ENCODE assay signal across 9 mouse cellular contexts in genomic region chr7:120826408-120826807, GRCm38 (mm10). TPM values are rescaled to one million over a fixed set of nuclear protein-coding genes. Genes with fewer than 3 reads are reported as not detected.
A peak's percentile ranks its signal among the peaks of the same experiment; 100 is the strongest.
DNase-seq lines count a peak whose midpoint lies in the region; ATAC-seq and TF ChIP-seq lines count a peak whose summit lies in the region.
"Had no signal": no experiment of that assay in that cellular context is flagged by ENCODE, and none has a peak within 500 bp of the region (broad histone marks: within the 10 kb centered on the region; RNA-seq: fewer than 3 reads in every experiment).

No protein-coding gene starts in this region.

- H3K4me1 ChIP-seq in intestine, embryonic 14.5 days (replicated peaks; ENCODE audit: control insufficient read depth, insufficient read depth, low read length): peaks cover 4% of the 10 kb centered on the region; the same call in 1 of the 2 replicates

- H3ac ChIP-seq in C2C12 (ENCODE audit: control insufficient read depth, insufficient read length, low read depth): no peak overlapping the region

- peaks cover 9% of the 10 kb centered on the region for H3K27me3 ChIP-seq in C2C12 (ENCODE audit: control insufficient read depth, insufficient read depth, insufficient read length)
- H3K27me3 ChIP-seq in intestine, embryonic 14.5 days (replicated peaks; ENCODE audit: control insufficient read depth, insufficient read depth, low read length): no peaks in the 10 kb centered on the region

- no peak for ATAC-seq in intestine, embryonic 14.5 days (replicated peaks; ENCODE audit: low FRiP score, low TSS enrichment, low read depth)

- peak; percentile 37 for DNase-seq in kidney, adult 9 months
- DNase-seq in kidney, adult 11 months: no peak
- DNase-seq in MN1 (ENCODE audit: low spot score): peak; percentile 58
- DNase-seq in intestine, embryonic 14.5 days (ENCODE audit: low spot score): peak; percentile 73
- DNase-seq in mesoderm, embryonic 11.5 days (ENCODE audit: low read depth, low spot score): peak; percentile 55
- DNase-seq in yolk sac, embryonic 10.5 days (ENCODE audit: low spot score): no peak

- H3K4me2 ChIP-seq in intestine, embryonic 14.5 days (ENCODE audit: low read length): no peak overlapping the region

- WGBS in intestine, embryonic 14.5 days: 13% methylated on average over 3 of the region's 3 CpGs

- no peaks in the 10 kb centered on the region for H3K79me2 ChIP-seq in C2C12 (ENCODE audit: control insufficient read depth, insufficient read depth)

- peak; percentile 79 for TF ChIP-seq CTCF in C2C12 (IDR thresholded peaks at IDR 0.05; ENCODE audit: control insufficient read depth, insufficient read depth, insufficient read length)

- no peak overlapping the region for H3K9ac ChIP-seq in intestine, embryonic 14.5 days (ENCODE audit: low read length)

- H3K4me3 ChIP-seq in C2C12 (ENCODE audit: insufficient read depth, poor library complexity, severe bottlenecking): no peak overlapping the region
- H3K4me3 ChIP-seq in intestine, embryonic 14.5 days (ENCODE audit: low read depth, low read length): no peak overlapping the region

- H3K27ac ChIP-seq in intestine, embryonic 14.5 days (ENCODE audit: low read depth): no peak overlapping the region

- no peaks in the 10 kb centered on the region for H3K79me3 ChIP-seq in C2C12 (ENCODE audit: low read depth)

- no peaks in the 10 kb centered on the region for H3K36me3 ChIP-seq in C2C12 (ENCODE audit: control insufficient read depth, insufficient read depth)
- H3K36me3 ChIP-seq in intestine, embryonic 14.5 days (ENCODE audit: control insufficient read depth, insufficient read depth, low read length): no peaks in the 10 kb centered on the region

- no peaks in the 10 kb centered on the region for H3K9me3 ChIP-seq in intestine, embryonic 14.5 days (ENCODE audit: control insufficient read depth, low read length)

TF ChIP-seq in C2C12, 6 proteins besides CTCF, POLR2A, EP300 and RAD21:
- TF ChIP-seq MYOG (IDR thresholded peaks at IDR 0.05; ENCODE audit: control insufficient read depth, extremely low read depth, insufficient read length) (no peak), CEBPB (IDR thresholded peaks at IDR 0.05; ENCODE audit: low read depth) (no peak), FOSL1 (IDR thresholded peaks at IDR 0.05; ENCODE audit: insufficient read depth, low read length, poor library complexity, severe bottlenecking) (no peak), MAX (IDR thresholded peaks at IDR 0.05) (no peak), USF1 (IDR thresholded peaks at IDR 0.05; ENCODE audit: low read depth) (no peak), MYOD1 (IDR thresholded peaks at IDR 0.05; ENCODE audit: control insufficient read depth, insufficient read length, low read depth) (no peak)

RNA-seq across cellular contexts. Expression of gene Gm5737, which starts 14.2 kb away (rescaled TPM):
- polyA plus RNA-seq in C2C12 (2012; fragmentation: generic; extraction: Trizol): not detected
- not detected in 2 replicates for polyA plus RNA-seq in intestine, embryonic 14.5 days (2014; fragmentation: Nextera tagmentation; extraction: Ambion mirVana)
- polyA plus RNA-seq: embryonic facial prominence, embryonic 14.5 days; liver, embryonic 16.5 days had no signal

RNA-seq across cellular contexts. Expression of gene Eef2k, which starts 16.2 kb away (rescaled TPM):
- polyA plus RNA-seq in C2C12 (2012; fragmentation: generic; extraction: Trizol): 21.9 TPM
- polyA plus RNA-seq in intestine, embryonic 14.5 days (2014; fragmentation: Nextera tagmentation; extraction: Ambion mirVana): 16.3 and 18.8 TPM in 2 replicates

Comparison
In these comparisons a context has a peak if more than half of its experiments do, and no peak if none do; other contexts are left out.
1. DNase-seq: peak in kidney, adult 9 months (single experiment), MN1 (single experiment), intestine, embryonic 14.5 days (single experiment) and mesoderm, embryonic 11.5 days (single experiment); none in kidney, adult 11 months (single experiment) and yolk sac, embryonic 10.5 days (single experiment).